Mouse (Mus musculus) intestine, embryonic 16.5 days (tissue): ENCODE measurements at regions not wholly inside any gene's neighbourhood (a gene's known extent, or its start where the extent isn't known, plus 50 kb on each side); places are given as distances from the start of the nearest gene placed in this dataset. TPM values are rescaled to one million over a fixed set of nuclear protein-coding genes. Genes with fewer than 3 reads are reported as not detected.
A peak's percentile ranks its signal among the peaks of the same experiment; 100 is the strongest.
"Not testable (repeated sequence)": the region's sequence is repeated elsewhere in the genome, so short reads cannot be mapped to it uniquely, and the experiment has no call there.

Experiments
- ATAC-seq: fragments of 200-750 bp; cut with Nextera tagmentation; 2 replicates; pipeline ENCODE4 v1.8.0; 2017; ENCODE audit warnings: moderate TSS enrichment, moderate library complexity
- H3K27ac ChIP-seq: fragments of 300-500 bp; sonication (generic); 2 replicates; pipeline ENCODE4 v1.5.1; 2014; ENCODE audit warnings: mild to moderate bottlenecking, low read length
- H3K27me3 ChIP-seq: fragments of 300-500 bp; sonication (generic); replicated peaks from 2 replicates; pipeline ENCODE4 v1.6.1; 2014; ENCODE audit warnings: low read length, control low read depth, mixed read lengths; ENCODE audit not compliant: control insufficient read depth, insufficient read depth
- H3K36me3 ChIP-seq: fragments of 300-500 bp; sonication (generic); 2 replicates; pipeline ENCODE4 v1.6.1; 2014; ENCODE audit warnings: low read length, control low read depth; ENCODE audit not compliant: control insufficient read depth, insufficient read depth
- H3K4me1 ChIP-seq: fragments of 300-500 bp; sonication (generic); 2 replicates; pipeline ENCODE4 v1.6.1; 2014; ENCODE audit warnings: low read length, control low read depth, mixed read lengths; ENCODE audit not compliant: control insufficient read depth, insufficient read depth
- H3K4me2 ChIP-seq: fragments of 300-500 bp; sonication (generic); 2 replicates; pipeline ENCODE4 v1.6.1; 2014; ENCODE audit warnings: low read depth, low read length, control low read depth
- H3K4me3 ChIP-seq: fragments of 300-500 bp; sonication (generic); 2 replicates; pipeline ENCODE4 v1.5.1; 2014; ENCODE audit warnings: mild to moderate bottlenecking, low read length
- H3K9ac ChIP-seq: fragments of 300-500 bp; sonication (generic); 2 replicates; pipeline ENCODE4 v1.6.1; 2014; ENCODE audit warnings: low read depth, low read length
- H3K9me3 ChIP-seq: fragments of 300-500 bp; sonication (generic); 2 replicates; pipeline ENCODE4 v1.6.1; 2016; ENCODE audit warnings: low read length, control low read depth; ENCODE audit not compliant: control insufficient read depth
- WGBS: fragments of 180-500 bp; shearing (Covaris S2); extraction: QIAGEN DNeasy Blood & Tissue Kit; methylation state at CpG from one replicate; pipeline ENCODE4 v1.1.7; 2014; 5-methylcytosine and 5-hydroxymethylcytosine counted together
- microRNA-seq: library from miRNA; unstranded; fragments of <30 nt; microRNA quantifications from one replicate; pipeline ENCODE4, GENCODE M21; 2016

DNA sequence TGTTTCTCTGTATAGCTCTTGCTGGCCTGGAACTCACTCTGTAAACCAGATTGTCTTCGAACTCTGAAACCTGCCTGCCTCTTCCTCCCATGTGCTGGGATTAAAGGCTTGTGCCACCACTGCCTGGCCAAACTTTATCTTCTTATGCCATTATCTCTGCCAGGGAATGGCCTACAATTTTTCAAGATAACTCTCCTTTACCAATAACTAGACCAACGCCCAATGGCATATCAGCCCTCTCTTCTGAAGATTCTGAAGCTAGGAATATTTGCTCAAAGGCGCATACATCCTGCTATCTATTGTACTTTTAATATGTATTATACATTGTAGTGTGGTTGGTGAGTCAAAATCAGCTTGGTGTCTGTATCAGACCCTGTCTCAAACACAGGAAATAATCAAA, 235.4 kb upstream of the Cts3 start:
- H3K4me2 ChIP-seq, H3K27ac ChIP-seq, H3K36me3 ChIP-seq, H3K9ac ChIP-seq, H3K27me3 ChIP-seq, H3K4me1 ChIP-seq, H3K4me3 ChIP-seq, ATAC-seq, H3K9me3 ChIP-seq: not testable (repeated sequence)
- WGBS = 88% methylated on average over 3 of the region's 3 CpGs

DNA sequence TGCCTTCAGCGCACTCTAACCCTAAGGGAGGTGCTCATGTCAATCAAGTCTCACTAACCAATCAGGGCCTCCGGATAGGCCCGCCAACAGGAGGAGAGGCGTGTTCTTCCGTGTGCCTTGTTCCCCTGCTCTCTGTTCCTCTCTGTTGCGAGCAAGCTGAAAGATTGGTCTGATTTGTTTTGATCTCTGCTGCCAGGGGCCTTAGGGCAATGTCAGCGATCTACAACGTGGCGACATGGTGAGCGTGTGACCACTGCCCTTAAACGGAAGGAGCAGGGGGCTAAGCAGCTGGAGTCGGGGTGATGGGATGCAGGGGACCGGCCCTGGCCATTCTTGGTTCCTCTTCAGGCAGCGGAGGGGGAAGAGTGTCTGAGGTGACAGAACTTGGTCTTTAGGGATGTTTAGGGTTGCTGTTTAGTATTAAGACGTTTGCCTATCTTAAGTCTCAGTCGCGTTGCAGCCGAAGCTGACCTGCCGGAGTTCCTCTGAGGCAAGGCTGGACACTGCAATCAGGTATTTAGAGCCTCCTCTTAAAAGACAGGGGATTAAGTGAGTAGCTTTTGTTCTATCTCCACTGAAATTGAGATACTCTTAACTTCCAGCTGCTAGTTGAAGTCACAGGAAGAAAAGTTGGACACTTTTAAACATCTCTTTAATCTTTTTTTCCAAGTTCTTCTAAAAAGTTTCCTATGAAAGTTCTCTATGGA, 234.4 kb upstream of the Cts3 start:
- H3K9me3 ChIP-seq, H3K27ac ChIP-seq, H3K36me3 ChIP-seq, H3K4me1 ChIP-seq, H3K27me3 ChIP-seq: not testable (repeated sequence)
- ATAC-seq = peak; percentile 93
- H3K4me3 ChIP-seq = peak overlapping the region; percentile 66
- peak overlapping the region; percentile 74 for H3K9ac ChIP-seq
- peak overlapping the region; percentile 48 for H3K4me2 ChIP-seq
- WGBS = under 1% methylated on average over 19 of the region's 19 CpGs

DNA sequence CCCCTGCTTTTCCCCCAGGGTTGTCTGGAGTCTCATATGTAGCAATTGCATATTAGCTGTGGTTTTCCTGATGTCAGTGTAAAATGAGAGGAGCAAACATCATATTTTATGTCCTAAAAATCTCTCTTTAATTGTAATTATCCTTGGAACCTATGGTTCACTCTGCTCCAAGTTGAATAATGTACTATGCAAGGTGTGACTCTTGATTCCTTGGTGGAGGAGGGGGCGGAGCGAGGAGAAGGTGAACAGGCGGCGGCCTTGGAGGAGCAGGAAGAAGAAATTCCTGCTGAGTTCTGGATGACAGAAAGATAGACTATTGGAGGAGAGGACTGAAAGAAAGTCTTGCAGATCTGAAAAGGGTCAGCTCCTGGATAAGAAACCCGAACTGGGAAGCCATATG, 233.8 kb upstream of the Cts3 start:
- Histone ChIP-seq H3K4me3 (peak overlapping the region; percentile 66), H3K4me2 (peak overlapping the region; percentile 48; the same call in 1 of the 2 replicates)
- H3K36me3 ChIP-seq, H3K27ac ChIP-seq, ATAC-seq, H3K4me1 ChIP-seq, H3K9ac ChIP-seq, H3K9me3 ChIP-seq, H3K27me3 ChIP-seq: not testable (repeated sequence)
- WGBS = 24% methylated on average over 5 of the region's 5 CpGs

DNA sequence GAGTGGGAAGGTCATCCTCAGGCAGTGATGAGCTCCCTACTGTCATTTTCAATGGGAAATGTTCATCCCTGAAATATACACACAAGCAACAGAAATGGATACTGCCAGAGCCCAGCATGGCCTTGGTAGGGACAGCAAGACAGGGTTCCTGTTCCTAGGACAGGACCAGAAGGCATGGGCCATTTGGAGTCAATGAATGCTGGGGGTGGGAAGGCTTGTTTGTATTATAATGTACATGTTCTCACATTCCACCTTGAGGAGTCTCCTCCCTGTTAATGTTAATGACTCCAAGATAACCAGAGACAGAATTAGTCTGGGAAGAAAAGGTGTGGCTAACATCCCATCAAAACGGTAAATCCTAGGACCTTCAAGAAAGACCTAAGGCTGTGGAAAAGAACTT, 193.5 kb upstream of the Cts3 start:
- H3K36me3 ChIP-seq, H3K9ac ChIP-seq, H3K27me3 ChIP-seq, H3K9me3 ChIP-seq, H3K4me3 ChIP-seq, H3K4me2 ChIP-seq, H3K27ac ChIP-seq, ATAC-seq, H3K4me1 ChIP-seq: not testable (repeated sequence)
- 80% methylated on average over 1 of the region's 1 CpGs for WGBS

Small RNAs in the stretch of these regions (microRNA-seq; reads per million reads assigned to microRNA genes)
- not detected for gene Gm23739
